Mouse (Mus musculus) midbrain, embryonic 13.5 days (tissue): ENCODE measurements at regions not wholly inside any gene's neighbourhood (a gene's known extent, or its start where the extent isn't known, plus 50 kb on each side); places are given as distances from the start of the nearest gene placed in this dataset.

Experiments
- ATAC-seq: fragments of 200-750 bp; cut with Nextera tagmentation; 2 replicates; pipeline ENCODE4 v1.8.0; 2017; ENCODE audit warnings: mild to moderate bottlenecking, moderate TSS enrichment, moderate library complexity
- H3K27ac ChIP-seq: fragments of 300-500 bp; sonication (generic); 2 replicates; pipeline ENCODE4 v1.5.1; 2015; ENCODE audit warnings: inconsistent platforms, mild to moderate bottlenecking, moderate library complexity
- H3K27me3 ChIP-seq: fragments of 300-500 bp; sonication (generic); 2 replicates; pipeline ENCODE4 v1.6.1; 2015; ENCODE audit warnings: mild to moderate bottlenecking, inconsistent platforms
- H3K36me3 ChIP-seq: fragments of 300-500 bp; sonication (generic); 2 replicates; pipeline ENCODE4 v1.6.1; 2015; ENCODE audit warnings: mild to moderate bottlenecking, inconsistent platforms
- H3K4me1 ChIP-seq: fragments of 300-500 bp; sonication (generic); replicated peaks from 2 replicates; pipeline ENCODE4 v1.6.1; 2015; ENCODE audit warnings: inconsistent platforms
- H3K4me2 ChIP-seq: fragments of 300-500 bp; sonication (generic); replicated peaks from 2 replicates; pipeline ENCODE4 v1.6.1; 2015; ENCODE audit warnings: moderate library complexity, mild to moderate bottlenecking, inconsistent platforms
- H3K4me3 ChIP-seq: fragments of 300-500 bp; sonication (generic); replicated peaks from 2 replicates; pipeline ENCODE4 v1.5.1; 2015; ENCODE audit warnings: mild to moderate bottlenecking, inconsistent platforms
- H3K9ac ChIP-seq: fragments of 300-500 bp; sonication (generic); replicated peaks from 2 replicates; pipeline ENCODE4 v1.6.1; 2015; ENCODE audit warnings: mild to moderate bottlenecking, inconsistent platforms
- H3K9me3 ChIP-seq: fragments of 300-500 bp; sonication (generic); 2 replicates; pipeline ENCODE4 v1.6.1; 2016; ENCODE audit warnings: mild to moderate bottlenecking, inconsistent platforms
- WGBS: fragments of 180-500 bp; shearing (Covaris S2); methylation state at CpG from one replicate; pipeline ENCODE4 v1.1.7; 2015; 5-methylcytosine and 5-hydroxymethylcytosine counted together

DNA sequence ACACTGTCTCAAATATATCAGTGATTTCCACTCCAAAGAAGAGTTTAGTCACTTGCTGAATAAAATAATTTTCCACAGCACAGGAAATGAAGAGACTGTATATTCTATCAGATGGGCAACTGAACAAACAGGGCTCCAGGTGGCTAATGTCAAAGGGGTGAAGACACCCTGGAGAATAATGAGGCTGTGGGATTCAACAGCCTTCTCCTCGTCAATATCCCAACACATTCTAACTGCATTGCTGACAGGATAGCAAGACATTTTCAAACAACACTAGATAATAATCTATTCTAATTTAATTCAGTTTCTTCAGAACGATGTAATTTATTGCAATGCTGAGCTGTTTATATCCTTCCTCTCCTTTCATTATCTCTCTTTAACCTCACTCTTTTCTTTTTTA, 134.4 kb upstream of the Klhl13 start:
- H3K9ac ChIP-seq: no peak overlapping the region
- H3K27me3 ChIP-seq: no peaks in the 10 kb centered on the region
- no peak overlapping the region for H3K4me3 ChIP-seq
- no peak overlapping the region for H3K4me2 ChIP-seq
- WGBS: 37% methylated on average over 2 of the region's 2 CpGs
- H3K36me3 ChIP-seq: no peaks in the 10 kb centered on the region
- no peaks in the 10 kb centered on the region for H3K4me1 ChIP-seq
- no peak overlapping the region for H3K27ac ChIP-seq
- H3K9me3 ChIP-seq: no peaks in the 10 kb centered on the region
- no peak for ATAC-seq

DNA sequence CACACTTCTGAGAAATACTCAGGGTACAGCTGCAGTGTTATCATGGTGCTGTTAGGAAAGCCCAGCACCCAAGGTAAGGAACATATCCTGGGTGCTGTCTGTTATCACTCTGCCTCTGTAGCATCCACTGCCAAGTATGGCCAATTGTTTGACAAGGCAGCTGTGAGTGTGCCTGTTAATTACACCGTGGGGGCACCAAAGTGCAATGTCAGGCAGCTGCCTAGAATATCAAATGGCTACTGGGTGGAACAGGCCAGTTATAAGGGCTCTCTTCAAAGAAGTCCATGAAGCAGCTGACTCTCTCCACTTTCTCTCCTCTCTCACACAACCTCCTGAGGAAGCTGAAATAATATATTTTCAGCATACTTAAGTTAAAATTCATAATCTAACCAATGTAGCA, 130.3 kb upstream of the Klhl13 start:
- Histone ChIP-seq H3K4me2 (no peak overlapping the region), H3K9me3 (no peaks in the 10 kb centered on the region), H3K4me1 (no peaks in the 10 kb centered on the region), H3K9ac (no peak overlapping the region), H3K4me3 (no peak overlapping the region), H3K36me3 (no peaks in the 10 kb centered on the region), H3K27ac (no peak overlapping the region), H3K27me3 (no peaks in the 10 kb centered on the region)
- WGBS: 28% methylated on average over 1 of the region's 1 CpGs
- ATAC-seq: 0 out of 2 replicates have a peak, but pooled peaks have one; percentile 43

DNA sequence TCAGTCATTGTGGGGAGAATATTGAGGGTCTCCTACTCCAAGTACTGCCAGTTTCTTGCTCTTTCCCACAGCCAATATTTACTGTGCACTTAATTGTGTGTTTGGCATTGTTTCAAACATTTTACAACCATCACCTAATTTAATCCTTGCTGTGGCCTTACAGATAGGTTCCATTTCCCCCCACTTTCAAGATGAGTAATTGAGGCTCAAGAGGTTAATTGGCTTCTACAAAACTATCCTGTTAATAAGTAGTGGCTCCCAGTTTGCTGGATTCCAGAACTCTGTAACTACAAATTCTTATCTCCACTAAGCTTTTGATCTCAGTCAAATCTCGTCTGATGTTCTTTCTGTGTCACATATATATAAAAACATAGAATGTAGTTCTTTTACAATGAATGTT, 112.0 kb upstream of the Klhl13 start:
- no peak for ATAC-seq
- H3K9ac ChIP-seq: no peak overlapping the region
- no peak overlapping the region for H3K27ac ChIP-seq
- no peak overlapping the region for H3K4me3 ChIP-seq
- H3K27me3 ChIP-seq: no peaks in the 10 kb centered on the region
- no peaks in the 10 kb centered on the region for H3K4me1 ChIP-seq
- H3K4me2 ChIP-seq: no peak overlapping the region
- H3K9me3 ChIP-seq: no peaks in the 10 kb centered on the region
- H3K36me3 ChIP-seq: no peaks in the 10 kb centered on the region
- 59% methylated on average over 1 of the region's 1 CpGs for WGBS

GRCm38 (mm10) chrX:23466031-23466430, 101.1 kb upstream of the Klhl13 start:
- H3K27me3 ChIP-seq: no peaks in the 10 kb centered on the region
- no peak overlapping the region for H3K4me3 ChIP-seq
- H3K4me2 ChIP-seq: no peak overlapping the region
- no peak for ATAC-seq
- H3K4me1 ChIP-seq: no peaks in the 10 kb centered on the region
- no peak overlapping the region for H3K27ac ChIP-seq
- no peak overlapping the region for H3K9ac ChIP-seq
- H3K9me3 ChIP-seq: no peaks in the 10 kb centered on the region
- H3K36me3 ChIP-seq: no peaks in the 10 kb centered on the region

DNA sequence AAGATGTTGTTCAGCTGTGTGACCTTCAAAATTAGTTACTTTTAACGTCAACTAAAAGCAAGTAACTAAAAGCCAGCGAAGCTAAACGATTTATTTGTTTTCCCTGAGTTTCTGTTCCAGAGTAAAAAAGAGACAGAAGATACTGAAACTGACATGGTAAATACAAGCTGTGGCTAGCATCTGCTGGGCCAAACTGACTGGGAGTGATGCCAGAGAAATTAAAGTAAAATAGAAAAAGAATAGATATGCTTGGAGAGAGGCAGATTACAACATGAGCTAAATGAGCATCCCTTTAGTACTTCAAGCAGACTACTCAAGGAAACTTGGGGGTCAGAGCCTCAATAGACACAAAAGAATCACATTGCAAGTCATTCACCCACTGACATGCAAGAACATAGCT, 88.7 kb upstream of the Klhl13 start:
- no peak overlapping the region for H3K4me2 ChIP-seq
- 86% methylated on average over 3 of the region's 3 CpGs for WGBS
- H3K9me3 ChIP-seq: no peaks in the 10 kb centered on the region
- no peak for ATAC-seq
- H3K9ac ChIP-seq: no peak overlapping the region
- no peaks in the 10 kb centered on the region for H3K27me3 ChIP-seq
- H3K27ac ChIP-seq: no peak overlapping the region
- no peak overlapping the region for H3K4me3 ChIP-seq
- H3K36me3 ChIP-seq: no peaks in the 10 kb centered on the region
- no peaks in the 10 kb centered on the region for H3K4me1 ChIP-seq

DNA sequence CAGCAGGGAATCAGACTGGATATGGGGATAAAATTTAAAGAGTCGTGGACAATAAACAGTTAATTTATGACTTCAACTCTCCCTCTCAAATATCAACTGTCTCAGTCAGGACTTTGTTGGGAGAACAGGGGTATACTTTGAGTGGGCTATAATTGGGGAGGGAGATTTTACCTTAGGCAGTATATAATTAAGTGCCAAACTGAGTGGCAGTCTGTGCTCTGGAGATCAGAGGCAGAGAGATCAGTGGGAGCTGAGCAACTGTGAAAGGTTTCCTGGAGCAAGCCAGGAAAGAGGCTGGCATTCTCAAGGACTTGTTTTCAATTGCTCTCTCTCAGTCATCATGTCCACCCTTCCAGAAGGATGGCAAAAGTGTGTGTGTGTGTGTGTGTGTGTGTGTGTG, 57.9 kb upstream of the Klhl13 start:
- Histone ChIP-seq H3K4me1 (no peaks in the 10 kb centered on the region), H3K27ac (no peak overlapping the region), H3K9me3 (no peaks in the 10 kb centered on the region), H3K4me2 (no peak overlapping the region), H3K9ac (no peak overlapping the region), H3K27me3 (no peaks in the 10 kb centered on the region), H3K4me3 (no peak overlapping the region), H3K36me3 (no peaks in the 10 kb centered on the region)
- WGBS: 70% methylated on average over 1 of the region's 1 CpGs
- peak; percentile 68; the same call in 1 of the 2 replicates for ATAC-seq

DNA sequence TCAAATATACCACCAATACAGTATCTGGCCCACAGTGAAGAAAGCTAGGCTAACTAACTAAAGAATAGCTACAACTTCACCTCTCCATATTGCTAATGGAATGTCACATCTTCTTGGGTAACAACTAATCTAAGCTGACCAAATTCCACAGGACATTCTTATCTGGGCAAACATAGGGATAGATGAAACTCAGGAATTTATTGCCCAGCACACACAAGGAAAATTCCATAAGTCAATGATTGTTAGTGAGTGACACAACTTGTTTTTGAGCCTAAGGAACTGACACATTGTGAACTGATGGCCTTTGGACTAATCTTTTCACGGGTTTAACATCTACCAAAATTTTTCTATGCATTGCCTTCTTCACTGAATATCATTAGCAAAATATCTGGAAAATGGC, 52.6 kb upstream of the Klhl13 start:
- H3K36me3 ChIP-seq: no peaks in the 10 kb centered on the region
- no peaks in the 10 kb centered on the region for H3K27me3 ChIP-seq
- H3K27ac ChIP-seq: no peak overlapping the region
- no peaks in the 10 kb centered on the region for H3K9me3 ChIP-seq
- H3K9ac ChIP-seq: no peak overlapping the region
- H3K4me3 ChIP-seq: no peak overlapping the region
- no peaks in the 10 kb centered on the region for H3K4me1 ChIP-seq
- no peak overlapping the region for H3K4me2 ChIP-seq
- 81% methylated on average over 1 of the region's 1 CpGs for WGBS
- ATAC-seq: no peak
